Mouse (Mus musculus): ENCODE results near the gene Focad. TPM values are rescaled to one million over a fixed set of nuclear protein-coding genes. Genes with fewer than 3 reads are reported as not detected.

Gene Focad
- polyA plus RNA-seq, 1 experiment from 2014 or later: 18.0 TPM

DNA sequence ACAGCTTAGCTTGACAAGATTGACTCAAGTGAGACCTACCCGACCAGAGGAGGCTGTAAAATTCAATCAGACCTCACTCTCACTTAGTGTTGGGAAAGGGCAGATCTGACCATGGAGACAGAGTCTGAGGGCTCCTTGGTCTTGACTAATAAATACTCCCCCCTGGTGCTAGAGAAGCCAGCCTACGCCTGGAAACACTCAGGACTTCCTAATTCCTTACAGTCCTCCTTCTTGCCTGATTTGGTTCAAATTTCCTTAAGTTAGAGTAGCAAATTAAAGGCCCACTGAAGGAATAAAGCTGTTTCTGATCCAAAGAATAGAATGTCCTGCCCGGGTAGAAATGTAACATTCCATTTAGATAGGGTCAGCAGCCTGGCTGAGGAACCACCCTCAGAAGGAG is 10.6 kb upstream of the Focad start:
- H3K4me3 ChIP-seq (ENCODE audit: low read depth, low read length): no peak overlapping the region
- H3K4me1 ChIP-seq (ENCODE audit: control insufficient read depth, insufficient read depth, low read length): no peaks in the 10 kb centered on the region
- H3K36me3 ChIP-seq (replicated peaks; ENCODE audit: control insufficient read depth, insufficient read depth, low read depth, low read length): no peaks in the 10 kb centered on the region
- H3K9me3 ChIP-seq (replicated peaks; ENCODE audit: control insufficient read depth, low read length): no peaks in the 10 kb centered on the region
- 40% methylated on average over 3 of the region's 3 CpGs for WGBS
- H3K9ac ChIP-seq (replicated peaks; ENCODE audit: low read length): no peak overlapping the region
- H3K27me3 ChIP-seq (ENCODE audit: control insufficient read depth, insufficient read depth, low read length): no peaks in the 10 kb centered on the region
- H3K4me2 ChIP-seq (ENCODE audit: low read depth, low read length): no peak overlapping the region
- ATAC-seq (replicated peaks; ENCODE audit: insufficient number of reproducible peaks, low FRiP score, low TSS enrichment, low read depth): no peak
- no peak overlapping the region for H3K27ac ChIP-seq (replicated peaks; ENCODE audit: low read depth, low read length)
- peak; percentile 61 for DNase-seq (ENCODE audit: low spot score)

GRCm38 (mm10) chr4:88090316-88090715 is 4.1 kb upstream of the Focad start:
- no peaks in the 10 kb centered on the region for H3K9me3 ChIP-seq (replicated peaks; ENCODE audit: control insufficient read depth, low read length)
- 70% methylated on average over 2 of the region's 2 CpGs for WGBS

DNA sequence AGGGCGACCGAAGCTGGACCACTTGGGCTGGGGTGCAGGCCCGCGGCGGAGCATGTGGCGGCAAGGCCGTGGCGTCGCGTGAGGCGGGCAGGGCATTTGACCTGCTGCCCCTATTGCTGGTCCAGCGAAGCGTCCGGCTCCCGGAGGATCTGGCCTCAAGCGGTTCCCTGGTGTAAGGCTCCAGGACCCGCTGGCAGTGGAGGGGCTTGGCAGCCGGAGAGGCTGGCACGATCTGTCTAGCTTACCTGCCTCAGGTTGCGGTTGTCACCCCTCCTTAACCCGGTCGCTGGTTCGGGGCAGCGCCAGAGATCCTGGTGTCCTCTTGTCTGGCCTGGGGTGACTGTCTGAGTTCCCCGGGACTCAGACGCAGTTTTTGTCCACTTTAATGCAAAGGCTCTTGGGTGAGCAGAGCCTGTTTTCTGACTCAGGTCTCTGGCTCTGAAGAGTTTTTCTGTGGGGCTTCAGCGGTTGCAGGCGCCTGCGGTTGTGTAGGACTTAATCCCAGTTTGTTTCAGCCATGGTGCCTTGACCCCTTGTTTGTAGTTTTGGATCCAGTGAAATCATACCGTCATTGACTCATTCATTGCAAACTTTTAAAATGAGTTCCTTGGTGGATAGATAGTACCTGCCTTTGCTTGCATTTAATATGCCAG is 465 bp downstream of the Focad start:
- no peaks in the 10 kb centered on the region for H3K4me1 ChIP-seq (ENCODE audit: control insufficient read depth, insufficient read depth, low read length)
- WGBS: under 1% methylated on average over 30 of the region's 30 CpGs
- H3K4me3 ChIP-seq (ENCODE audit: low read depth, low read length): peak overlapping the region; percentile 59
- no peak overlapping the region for H3K27ac ChIP-seq (replicated peaks; ENCODE audit: low read depth, low read length)
- peak overlapping the region; percentile 46 for H3K9ac ChIP-seq (replicated peaks; ENCODE audit: low read length)
- ATAC-seq (replicated peaks; ENCODE audit: insufficient number of reproducible peaks, low FRiP score, low TSS enrichment, low read depth) (peak; percentile 79), DNase-seq (ENCODE audit: low spot score) (peak; percentile 17)
- H3K27me3 ChIP-seq (ENCODE audit: control insufficient read depth, insufficient read depth, low read length): no peaks in the 10 kb centered on the region
- no peaks in the 10 kb centered on the region for H3K36me3 ChIP-seq (replicated peaks; ENCODE audit: control insufficient read depth, insufficient read depth, low read depth, low read length)
- no peaks in the 10 kb centered on the region for H3K9me3 ChIP-seq (replicated peaks; ENCODE audit: control insufficient read depth, low read length)
- H3K4me2 ChIP-seq (ENCODE audit: low read depth, low read length): peak overlapping the region; percentile 78

More at GRCm38 (mm10) chr4:88090316-88090715, 4.1 kb upstream of the Focad start:
- no peaks in the 10 kb centered on the region for H3K27me3 ChIP-seq (ENCODE audit: control insufficient read depth, insufficient read depth, low read length)
- H3K9ac ChIP-seq (replicated peaks; ENCODE audit: low read length): no peak overlapping the region
- no peaks in the 10 kb centered on the region for H3K4me1 ChIP-seq (ENCODE audit: control insufficient read depth, insufficient read depth, low read length)
- DNase-seq (ENCODE audit: low spot score) (no peak), ATAC-seq (replicated peaks; ENCODE audit: insufficient number of reproducible peaks, low FRiP score, low TSS enrichment, low read depth) (no peak)
- no peak overlapping the region for H3K27ac ChIP-seq (replicated peaks; ENCODE audit: low read depth, low read length)
- H3K36me3 ChIP-seq (replicated peaks; ENCODE audit: control insufficient read depth, insufficient read depth, low read depth, low read length): no peaks in the 10 kb centered on the region
- no peak overlapping the region for H3K4me3 ChIP-seq (ENCODE audit: low read depth, low read length)
- H3K4me2 ChIP-seq (ENCODE audit: low read depth, low read length): no peak overlapping the region

DNA sequence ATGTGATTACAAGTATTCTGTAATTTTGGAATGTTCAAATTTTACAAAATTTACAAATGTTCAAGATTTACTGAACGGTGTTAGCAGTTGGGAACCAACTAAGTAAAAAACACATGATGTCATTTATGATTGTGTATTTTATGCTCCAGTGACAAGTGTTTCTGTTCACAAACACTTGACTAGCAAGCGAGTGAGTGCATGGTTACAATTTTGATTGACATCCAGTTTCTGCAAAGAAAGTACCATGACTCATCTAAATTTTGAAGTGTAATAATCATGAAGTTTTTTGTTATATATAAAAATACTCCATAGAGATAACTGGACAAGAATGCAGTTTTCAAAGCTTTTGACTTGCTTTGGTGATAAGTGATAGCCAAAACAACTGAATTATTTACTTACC is 1.3 kb downstream of the Focad start:
- 78% methylated on average over 2 of the region's 2 CpGs for WGBS
- H3K4me3 ChIP-seq (ENCODE audit: low read depth, low read length): no peak overlapping the region
- no peaks in the 10 kb centered on the region for H3K9me3 ChIP-seq (replicated peaks; ENCODE audit: control insufficient read depth, low read length)

DNA sequence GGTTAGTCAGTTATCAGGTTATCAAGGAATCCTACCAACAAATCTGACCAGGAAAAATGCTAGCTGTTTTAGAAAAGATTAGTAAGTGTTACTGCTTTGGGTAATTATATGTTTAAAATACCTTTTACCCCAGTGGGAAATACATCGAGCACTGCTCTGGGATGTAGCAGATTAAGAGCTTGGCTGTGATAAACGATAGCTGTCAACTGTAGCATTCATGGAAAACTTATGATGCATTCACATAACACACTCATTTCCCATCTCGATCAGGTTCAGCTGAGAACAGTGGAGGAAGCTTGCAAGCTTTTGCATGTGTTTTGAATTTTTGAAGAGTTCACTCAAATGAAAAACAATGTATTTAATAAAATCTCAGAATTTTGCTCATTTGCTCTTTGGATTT is 14.2 kb downstream of the Focad start:
- H3K36me3 ChIP-seq (replicated peaks; ENCODE audit: control insufficient read depth, insufficient read depth, low read depth, low read length): no peaks in the 10 kb centered on the region
- 56% methylated on average over 3 of the region's 3 CpGs for WGBS

More for the DNA sequence above, 1.3 kb downstream of the Focad start:
- H3K27me3 ChIP-seq (ENCODE audit: control insufficient read depth, insufficient read depth, low read length): no peaks in the 10 kb centered on the region
- H3K36me3 ChIP-seq (replicated peaks; ENCODE audit: control insufficient read depth, insufficient read depth, low read depth, low read length): no peaks in the 10 kb centered on the region
- no peak for ATAC-seq (replicated peaks; ENCODE audit: insufficient number of reproducible peaks, low FRiP score, low TSS enrichment, low read depth)
- no peak for DNase-seq (ENCODE audit: low spot score)
- H3K9ac ChIP-seq (replicated peaks; ENCODE audit: low read length): no peak overlapping the region
- no peak overlapping the region for H3K4me2 ChIP-seq (ENCODE audit: low read depth, low read length)
- H3K27ac ChIP-seq (replicated peaks; ENCODE audit: low read depth, low read length): no peak overlapping the region
- no peaks in the 10 kb centered on the region for H3K4me1 ChIP-seq (ENCODE audit: control insufficient read depth, insufficient read depth, low read length)

GRCm38 (mm10) chr4:88117331-88117730 is 22.9 kb downstream of the Focad start:
- WGBS: 42% methylated on average over 3 of the region's 3 CpGs
- DNase-seq (ENCODE audit: low spot score) (no peak), ATAC-seq (replicated peaks; ENCODE audit: insufficient number of reproducible peaks, low FRiP score, low TSS enrichment, low read depth) (no peak)
- Histone ChIP-seq H3K4me1 (ENCODE audit: control insufficient read depth, insufficient read depth, low read length) (no peaks in the 10 kb centered on the region), H3K27me3 (ENCODE audit: control insufficient read depth, insufficient read depth, low read length) (no peaks in the 10 kb centered on the region), H3K9me3 (replicated peaks; ENCODE audit: control insufficient read depth, low read length) (no peaks in the 10 kb centered on the region), H3K4me2 (ENCODE audit: low read depth, low read length) (no peak overlapping the region), H3K36me3 (replicated peaks; ENCODE audit: control insufficient read depth, insufficient read depth, low read depth, low read length) (no peaks in the 10 kb centered on the region), H3K9ac (replicated peaks; ENCODE audit: low read length) (no peak overlapping the region), H3K4me3 (ENCODE audit: low read depth, low read length) (no peak overlapping the region), H3K27ac (replicated peaks; ENCODE audit: low read depth, low read length) (no peak overlapping the region)

More for the DNA sequence above, 14.2 kb downstream of the Focad start:
- Histone ChIP-seq H3K4me1 (ENCODE audit: control insufficient read depth, insufficient read depth, low read length) (no peaks in the 10 kb centered on the region), H3K27me3 (ENCODE audit: control insufficient read depth, insufficient read depth, low read length) (no peaks in the 10 kb centered on the region), H3K9ac (replicated peaks; ENCODE audit: low read length) (no peak overlapping the region), H3K27ac (replicated peaks; ENCODE audit: low read depth, low read length) (no peak overlapping the region), H3K9me3 (replicated peaks; ENCODE audit: control insufficient read depth, low read length) (no peaks in the 10 kb centered on the region), H3K4me2 (ENCODE audit: low read depth, low read length) (no peak overlapping the region), H3K4me3 (ENCODE audit: low read depth, low read length) (no peak overlapping the region)
- DNase-seq (ENCODE audit: low spot score): no peak
- no peak for ATAC-seq (replicated peaks; ENCODE audit: insufficient number of reproducible peaks, low FRiP score, low TSS enrichment, low read depth)

GRCm38 (mm10) chr4:88117942-88118341 is 23.5 kb downstream of the Focad start:
- DNase-seq (ENCODE audit: low spot score): no peak
- Histone ChIP-seq H3K27me3 (ENCODE audit: control insufficient read depth, insufficient read depth, low read length) (no peaks in the 10 kb centered on the region), H3K36me3 (replicated peaks; ENCODE audit: control insufficient read depth, insufficient read depth, low read depth, low read length) (no peaks in the 10 kb centered on the region), H3K9ac (replicated peaks; ENCODE audit: low read length) (no peak overlapping the region), H3K4me3 (ENCODE audit: low read depth, low read length) (no peak overlapping the region), H3K4me2 (ENCODE audit: low read depth, low read length) (no peak overlapping the region), H3K4me1 (ENCODE audit: control insufficient read depth, insufficient read depth, low read length) (no peaks in the 10 kb centered on the region), H3K9me3 (replicated peaks; ENCODE audit: control insufficient read depth, low read length) (no peaks in the 10 kb centered on the region), H3K27ac (replicated peaks; ENCODE audit: low read depth, low read length) (no peak overlapping the region)
- ATAC-seq (replicated peaks; ENCODE audit: insufficient number of reproducible peaks, low FRiP score, low TSS enrichment, low read depth): no peak

DNA sequence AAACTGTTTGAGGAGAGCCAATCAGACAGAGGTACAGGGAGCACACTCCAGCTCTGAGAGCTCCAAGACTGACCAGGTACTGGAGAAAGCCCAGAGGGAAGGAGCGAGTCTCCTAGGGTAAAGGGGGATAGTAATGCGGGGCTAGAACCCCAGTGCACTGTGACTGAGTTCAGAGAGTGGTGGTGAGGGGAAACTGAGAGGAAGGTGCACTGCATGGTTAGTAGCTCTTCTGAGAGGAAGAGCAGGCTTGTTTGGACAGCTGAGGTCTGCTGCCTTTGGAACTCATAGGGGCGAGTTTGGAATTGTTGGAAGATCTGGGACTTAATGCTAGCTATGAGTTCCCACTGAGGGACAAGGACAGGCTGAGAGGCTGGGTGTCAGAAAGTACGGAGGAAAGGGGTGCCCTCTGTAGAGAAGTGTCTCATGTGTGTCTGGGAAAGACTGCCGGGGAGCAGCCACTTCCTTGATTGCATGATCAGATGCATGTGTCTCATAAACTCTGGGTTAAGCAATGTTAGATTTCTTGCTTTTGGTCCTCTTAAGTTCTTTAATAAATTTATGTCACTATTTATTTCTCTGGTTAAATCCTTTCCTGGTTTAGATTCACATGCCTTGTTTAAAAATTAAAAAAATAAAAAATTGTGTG is 24.4 kb downstream of the Focad start:
- no peak overlapping the region for H3K27ac ChIP-seq (replicated peaks; ENCODE audit: low read depth, low read length)
- H3K27me3 ChIP-seq (ENCODE audit: control insufficient read depth, insufficient read depth, low read length): no peaks in the 10 kb centered on the region
- no peaks in the 10 kb centered on the region for H3K36me3 ChIP-seq (replicated peaks; ENCODE audit: control insufficient read depth, insufficient read depth, low read depth, low read length)
- ATAC-seq (replicated peaks; ENCODE audit: insufficient number of reproducible peaks, low FRiP score, low TSS enrichment, low read depth): no peak
- no peak for DNase-seq (ENCODE audit: low spot score)
- H3K4me1 ChIP-seq (ENCODE audit: control insufficient read depth, insufficient read depth, low read length): no peaks in the 10 kb centered on the region
- no peak overlapping the region for H3K4me3 ChIP-seq (ENCODE audit: low read depth, low read length)
- H3K9me3 ChIP-seq (replicated peaks; ENCODE audit: control insufficient read depth, low read length): no peaks in the 10 kb centered on the region
- no peak overlapping the region for H3K4me2 ChIP-seq (ENCODE audit: low read depth, low read length)
- no peak overlapping the region for H3K9ac ChIP-seq (replicated peaks; ENCODE audit: low read length)
- 84% methylated on average over 5 of the region's 5 CpGs for WGBS

Data from embryonic facial prominence, embryonic 11.5 days (tissue).